Mouse (Mus musculus) gastrocnemius, postnatal 10 days (tissue): Measurements from ENCODE around the gene Tpst1. TPM values are rescaled to one million over a fixed set of nuclear protein-coding genes. Genes with fewer than 3 reads are reported as not detected.

ENCODE experiments used
- DNase-seq: peaks from one replicate; pipeline ENCODE4 v3.0.0; 2021; ENCODE audit warnings: mixed read lengths
- total RNA-seq, 2 experiments: library from RNA; stranded (reverse); gene quantifications; 2 replicates each; pipeline ENCODE4 v1.2.3; 2021

Tpst1 gene
- total RNA-seq, 2 experiments from 2014 or later = 26.8 to 30.9 TPM

DNA sequence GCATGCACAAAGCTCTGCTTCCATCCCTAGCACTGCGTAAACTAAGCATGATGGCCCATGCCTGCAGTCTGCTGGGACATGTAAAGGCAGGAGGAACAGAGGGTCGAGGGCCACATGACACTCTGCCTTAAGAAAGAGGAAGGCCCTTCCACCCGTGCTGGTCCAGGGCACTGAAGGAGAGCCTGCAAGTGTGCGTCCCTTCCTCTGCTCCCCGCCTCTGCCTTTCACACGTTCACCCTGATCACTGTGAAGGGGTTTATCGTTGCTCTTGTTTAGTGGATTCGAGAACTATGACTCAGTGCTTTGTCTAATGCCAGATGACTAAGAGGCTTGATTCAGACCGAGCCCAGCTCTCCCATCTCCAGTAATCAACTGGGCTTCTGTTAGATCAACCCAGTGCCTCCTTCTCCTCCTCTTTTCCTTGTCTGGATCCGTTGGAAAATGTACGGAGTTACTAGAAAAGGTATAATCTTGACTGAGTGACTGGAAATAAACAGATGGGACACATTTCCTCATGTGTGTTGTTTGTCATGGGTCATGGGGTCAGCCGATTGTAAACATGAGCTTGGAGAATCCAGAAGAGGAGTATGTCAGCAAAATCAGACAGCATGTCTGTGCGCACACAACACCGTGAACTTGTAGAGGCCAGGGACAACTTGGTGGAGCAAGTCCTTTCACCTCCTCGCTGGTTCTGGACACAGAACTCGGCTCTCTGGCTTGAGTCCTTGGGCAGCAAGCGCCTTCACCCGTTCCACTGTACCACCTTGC lies 16.7 kb downstream of the Tpst1 start:
- no peak for DNase-seq

DNA sequence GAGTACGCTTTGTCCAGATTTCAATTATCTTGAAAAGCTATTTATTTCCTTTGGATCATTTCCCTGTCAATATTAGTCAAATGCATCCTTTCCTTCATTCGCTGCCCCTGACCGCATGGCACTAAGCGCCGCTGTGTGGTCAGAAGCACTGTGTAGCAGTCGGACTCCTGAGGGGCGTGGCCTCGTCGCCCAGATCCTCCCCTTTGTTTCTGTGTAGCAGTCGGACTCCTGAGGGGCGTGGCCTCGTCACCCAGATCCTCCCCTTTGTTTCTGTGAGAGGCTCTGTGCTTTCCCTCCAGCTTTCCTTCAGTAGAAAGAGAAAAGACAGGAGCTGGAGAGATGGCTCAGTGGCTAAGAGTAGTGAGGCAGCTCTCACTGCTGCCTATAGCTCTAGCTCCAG lies 23.6 kb downstream of the Tpst1 start:
- no peak for DNase-seq

DNA sequence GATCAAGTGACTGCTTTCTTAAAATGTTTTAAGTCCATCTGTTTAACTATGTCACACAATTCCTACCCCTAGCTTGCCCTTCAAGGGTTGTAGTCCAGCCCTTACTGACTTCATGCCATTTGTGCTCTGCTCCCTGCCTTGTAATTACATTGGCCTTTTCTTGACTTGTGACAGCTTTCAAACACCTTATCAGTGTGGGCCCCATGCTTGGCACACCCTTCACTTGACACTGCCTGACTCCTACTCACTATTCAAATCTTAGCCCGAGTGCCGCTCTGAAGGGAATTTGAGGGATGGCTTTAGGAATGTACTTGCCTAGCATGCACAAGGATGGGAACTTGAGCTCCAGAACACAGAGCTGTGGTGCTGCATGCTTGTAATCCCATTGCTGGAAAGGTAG lies 24.7 kb downstream of the Tpst1 start:
- DNase-seq = no peak

DNA sequence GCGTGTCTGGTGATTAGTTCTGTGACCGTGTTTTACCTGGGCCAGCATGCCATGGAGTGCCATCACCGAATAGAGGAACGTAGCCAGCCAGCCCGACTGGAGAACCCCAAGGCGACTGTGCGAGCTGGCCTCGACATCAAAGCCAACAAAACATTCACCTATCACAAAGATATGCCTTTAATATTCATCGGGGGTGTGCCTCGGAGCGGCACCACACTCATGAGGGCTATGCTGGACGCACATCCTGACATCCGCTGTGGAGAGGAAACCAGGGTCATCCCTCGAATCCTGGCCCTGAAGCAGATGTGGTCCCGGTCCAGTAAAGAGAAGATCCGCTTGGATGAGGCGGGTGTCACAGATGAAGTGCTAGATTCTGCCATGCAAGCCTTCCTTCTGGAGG lies 28.6 kb downstream of the Tpst1 start:
- no peak for DNase-seq

DNA sequence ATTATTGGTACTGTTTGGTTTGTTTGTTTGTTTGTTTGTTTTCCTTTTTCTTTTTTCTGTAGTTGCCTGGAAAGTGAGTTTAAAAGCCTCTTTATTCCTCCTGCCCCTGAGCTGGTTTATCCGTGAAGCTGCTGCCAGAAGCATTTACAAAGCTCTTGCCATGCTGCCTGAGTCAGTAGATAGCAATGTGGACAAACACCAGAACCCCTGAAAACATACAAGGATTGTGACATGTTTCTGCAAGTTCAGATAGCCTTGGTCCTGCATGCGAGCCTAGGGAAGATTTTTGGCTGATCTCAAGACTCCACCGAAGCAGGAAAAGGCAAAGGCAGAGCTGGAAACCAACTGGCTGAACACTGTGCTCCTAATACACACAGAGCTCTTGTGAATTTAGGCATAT lies 36.2 kb downstream of the Tpst1 start:
- DNase-seq = no peak

DNA sequence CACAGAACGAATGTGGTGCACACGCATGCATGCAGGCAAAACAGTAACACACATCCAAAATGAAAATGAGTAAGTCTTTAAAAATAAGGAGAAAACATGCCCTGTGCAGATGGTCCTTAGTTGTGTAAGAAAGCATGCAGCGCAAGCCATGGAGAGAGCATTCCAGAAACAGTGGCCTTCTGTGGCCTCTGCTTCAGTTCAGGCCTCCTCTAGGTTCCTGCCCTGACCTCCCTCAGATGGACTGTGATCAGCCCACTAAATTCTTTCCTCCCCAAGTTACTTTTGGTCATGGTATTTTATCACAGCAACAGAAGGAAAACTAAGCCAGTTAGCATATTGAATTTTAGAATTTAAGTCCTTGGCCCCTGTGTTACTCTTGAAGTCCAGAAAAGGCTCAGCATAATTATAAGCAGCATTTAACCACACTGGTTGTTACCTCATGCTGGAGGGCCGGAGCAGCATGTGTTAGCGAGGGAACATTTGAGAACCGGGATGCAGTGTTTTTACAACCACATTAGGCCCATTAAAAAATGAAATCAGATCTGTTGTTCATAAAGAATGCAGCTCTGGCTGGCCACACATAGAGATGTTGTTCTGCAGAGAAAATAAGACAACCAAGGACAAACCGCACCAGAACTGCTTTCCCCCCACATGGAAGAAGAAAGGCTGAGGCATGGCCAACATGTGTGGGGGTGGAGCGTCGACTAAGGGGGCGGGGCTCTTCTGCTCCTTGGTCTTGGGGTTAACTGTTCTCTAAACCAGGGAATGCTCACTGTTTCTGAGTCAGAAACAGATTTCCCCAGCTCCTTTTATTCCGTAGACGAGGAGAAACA lies 37.7 kb downstream of the Tpst1 start:
- no peak for DNase-seq

DNA sequence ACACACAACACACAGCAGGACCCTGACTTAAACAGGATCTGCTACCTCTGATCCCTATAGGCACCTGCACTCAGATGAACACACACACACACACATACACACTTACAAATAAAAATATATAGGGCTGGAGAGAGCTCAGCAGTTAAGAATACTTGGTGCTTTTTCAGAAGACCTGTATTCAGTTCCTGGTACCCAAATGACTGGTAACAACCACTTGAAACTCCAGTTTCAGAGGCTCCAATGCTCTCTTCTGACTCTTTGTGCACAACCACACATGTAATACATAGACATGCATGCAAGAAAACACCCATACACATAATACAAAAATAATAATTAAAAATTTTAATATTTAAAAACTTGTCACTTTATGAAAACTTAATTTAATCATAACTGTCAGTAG lies 39.5 kb downstream of the Tpst1 start:
- no peak for DNase-seq

DNA sequence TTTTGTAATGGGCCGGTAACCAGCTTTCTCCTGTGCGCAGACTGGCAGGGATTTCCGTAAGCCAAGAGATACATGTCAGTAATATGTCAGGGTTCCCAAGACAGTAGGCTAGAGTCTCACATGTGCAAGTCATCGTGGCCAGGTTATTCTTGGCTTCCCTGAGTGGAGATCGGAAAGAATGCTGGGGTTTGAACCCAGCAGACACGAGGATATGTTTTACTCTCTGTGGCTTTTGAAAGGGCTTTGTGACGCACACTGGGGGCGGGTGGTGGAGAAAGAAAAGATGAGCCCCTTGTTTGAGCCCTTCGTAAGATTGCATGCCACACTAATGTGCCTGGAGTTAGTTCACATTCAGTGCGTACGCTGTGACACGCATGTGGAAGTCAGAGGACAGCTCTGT lies 43.0 kb downstream of the Tpst1 start:
- DNase-seq = no peak

DNA sequence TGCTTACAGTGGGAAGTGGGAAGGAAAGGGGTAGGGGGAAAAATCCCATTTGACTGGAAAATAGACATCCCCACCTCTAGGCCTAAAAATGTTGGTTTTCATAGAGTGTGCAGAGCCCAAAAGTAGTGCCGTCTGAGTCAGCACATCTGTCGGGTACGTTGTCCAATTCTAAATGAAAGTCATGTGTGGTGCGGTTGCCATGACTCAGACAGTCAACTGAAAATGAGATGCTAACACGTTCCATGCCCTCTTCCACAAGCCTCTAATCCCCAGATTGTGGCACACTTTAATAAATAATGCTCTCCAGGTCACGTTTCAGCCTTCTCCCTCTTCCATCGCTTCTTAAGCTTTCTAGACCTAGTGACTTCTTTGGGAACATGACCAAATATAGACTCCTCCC lies 43.7 kb downstream of the Tpst1 start:
- no peak for DNase-seq

DNA sequence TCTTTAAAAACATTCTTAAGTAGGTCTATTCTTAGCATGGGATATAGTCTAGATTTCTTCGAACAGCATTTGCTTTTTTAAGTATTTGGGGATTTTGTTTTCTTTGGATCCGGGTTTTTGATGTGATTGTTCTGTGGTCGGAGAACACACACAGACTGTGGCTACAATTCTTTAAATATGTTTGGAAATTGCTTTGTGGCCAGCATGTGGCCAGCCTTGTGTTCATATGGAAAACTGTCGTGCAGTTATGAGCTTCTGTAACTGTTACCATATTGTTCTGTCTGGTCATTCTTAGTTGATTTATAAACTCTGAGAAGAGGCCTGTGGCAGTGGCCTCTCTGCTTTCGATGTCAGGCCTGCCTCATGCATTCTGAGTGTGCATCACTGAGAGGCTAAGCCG lies 44.8 kb downstream of the Tpst1 start:
- DNase-seq = no peak

DNA sequence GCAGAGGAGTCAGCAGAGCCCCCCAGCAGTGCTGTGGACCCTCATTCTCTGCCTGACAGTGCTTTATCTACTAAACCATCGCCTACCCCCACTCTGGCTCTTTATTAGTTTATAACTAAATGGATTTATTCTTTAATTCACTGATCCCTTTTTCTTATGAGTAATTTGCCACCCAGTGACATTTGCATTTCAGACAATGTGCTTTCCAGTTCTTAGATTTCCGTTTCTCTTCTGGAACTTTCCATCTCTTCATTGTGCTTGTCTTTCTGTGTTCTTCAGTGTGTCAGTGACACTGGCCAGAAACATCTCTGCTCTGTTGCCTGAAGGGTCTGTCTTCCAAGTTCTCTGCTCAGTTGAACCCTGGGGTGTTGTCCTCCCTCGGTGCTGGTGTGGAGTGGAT lies 46.1 kb downstream of the Tpst1 start:
- no peak for DNase-seq

DNA sequence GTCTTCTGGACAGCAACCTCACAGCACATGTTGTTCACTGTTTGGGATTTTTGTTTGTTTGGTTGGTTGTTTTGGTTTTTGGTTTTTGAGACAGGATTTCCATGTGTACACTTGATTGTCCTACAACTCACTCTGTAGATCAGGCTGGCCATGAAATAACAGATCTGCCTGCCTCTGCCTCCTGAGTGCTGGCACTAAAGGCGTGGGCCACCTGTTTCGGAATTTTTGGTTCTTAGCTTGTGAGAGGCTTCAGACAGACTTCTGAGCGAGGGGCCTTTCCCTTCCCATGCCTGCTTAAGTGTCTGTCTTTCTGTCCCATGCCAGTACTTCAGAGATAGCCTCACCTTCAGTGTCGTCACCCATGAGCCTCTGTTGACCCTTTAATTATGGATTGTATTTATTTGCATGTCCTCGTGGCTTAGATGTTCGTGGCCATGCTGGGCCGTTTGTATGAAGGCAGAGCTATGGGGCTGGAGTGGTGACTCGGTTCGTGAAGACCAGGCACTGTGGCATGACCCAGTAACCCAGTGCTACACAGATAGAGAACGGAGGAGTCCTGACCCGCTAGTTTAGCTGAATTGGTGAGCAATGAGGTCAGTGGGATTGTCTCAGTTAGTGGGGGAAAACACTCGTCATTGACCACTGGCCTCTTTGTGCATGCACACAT lies 47.1 kb downstream of the Tpst1 start:
- no peak for DNase-seq

DNA sequence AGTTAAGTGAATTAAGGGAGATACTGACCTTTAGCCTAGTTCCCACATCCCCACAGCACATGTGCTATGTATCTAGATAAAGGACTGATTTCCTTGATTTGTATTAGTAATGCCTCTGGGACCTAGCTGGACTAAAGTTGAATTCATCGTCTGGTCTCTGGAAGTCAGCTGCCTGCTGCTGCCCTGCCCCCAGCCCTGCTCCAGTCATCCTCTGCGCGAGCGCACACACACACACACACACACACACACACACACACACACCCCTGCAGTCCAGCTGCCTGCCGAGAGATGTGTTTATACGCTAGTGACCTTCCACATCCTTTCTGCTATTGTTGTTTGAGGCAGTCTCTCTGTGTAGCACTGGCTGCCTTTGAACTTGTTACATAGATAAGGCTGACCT lies 47.8 kb downstream of the Tpst1 start:
- peak; percentile 47 for DNase-seq

DNA sequence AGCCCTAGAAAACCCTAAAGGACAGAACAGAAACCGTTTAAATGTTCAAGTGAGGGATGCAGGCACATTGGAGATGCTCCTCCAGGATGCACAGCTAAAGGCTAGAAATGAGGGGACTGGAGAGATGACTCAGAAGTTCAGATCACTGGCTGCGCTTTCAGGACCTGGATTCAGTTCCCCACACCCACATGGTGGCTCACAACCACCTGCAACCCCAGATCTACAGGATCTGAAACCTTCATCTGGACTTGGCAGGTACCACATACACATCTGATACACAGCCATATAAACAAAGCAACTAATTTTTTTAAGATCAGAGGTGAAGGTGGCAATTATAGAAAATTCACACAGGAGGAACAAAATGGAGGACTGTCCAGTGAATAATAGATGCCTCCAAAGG lies 49.2 kb downstream of the Tpst1 start:
- no peak for DNase-seq

DNA sequence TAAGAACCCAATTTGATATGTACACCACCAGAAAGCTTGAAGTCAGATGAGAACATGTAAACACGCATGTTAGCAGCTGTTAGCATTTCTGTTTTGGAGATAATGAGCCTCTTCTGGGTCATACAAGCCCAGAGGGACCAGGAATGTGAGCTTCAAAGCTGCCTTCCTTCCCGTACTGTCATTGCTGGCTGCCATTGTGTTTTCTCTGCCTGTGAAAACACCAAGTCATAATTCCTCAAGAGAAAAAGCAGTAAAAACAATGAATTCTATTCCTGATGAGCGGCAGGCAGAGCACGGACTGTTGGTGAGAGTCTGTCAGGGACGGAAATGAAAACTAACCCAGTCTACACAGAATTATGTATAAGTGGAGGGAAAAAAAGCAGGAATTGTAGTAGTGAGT lies 51.1 kb downstream of the Tpst1 start:
- DNase-seq = no peak

DNA sequence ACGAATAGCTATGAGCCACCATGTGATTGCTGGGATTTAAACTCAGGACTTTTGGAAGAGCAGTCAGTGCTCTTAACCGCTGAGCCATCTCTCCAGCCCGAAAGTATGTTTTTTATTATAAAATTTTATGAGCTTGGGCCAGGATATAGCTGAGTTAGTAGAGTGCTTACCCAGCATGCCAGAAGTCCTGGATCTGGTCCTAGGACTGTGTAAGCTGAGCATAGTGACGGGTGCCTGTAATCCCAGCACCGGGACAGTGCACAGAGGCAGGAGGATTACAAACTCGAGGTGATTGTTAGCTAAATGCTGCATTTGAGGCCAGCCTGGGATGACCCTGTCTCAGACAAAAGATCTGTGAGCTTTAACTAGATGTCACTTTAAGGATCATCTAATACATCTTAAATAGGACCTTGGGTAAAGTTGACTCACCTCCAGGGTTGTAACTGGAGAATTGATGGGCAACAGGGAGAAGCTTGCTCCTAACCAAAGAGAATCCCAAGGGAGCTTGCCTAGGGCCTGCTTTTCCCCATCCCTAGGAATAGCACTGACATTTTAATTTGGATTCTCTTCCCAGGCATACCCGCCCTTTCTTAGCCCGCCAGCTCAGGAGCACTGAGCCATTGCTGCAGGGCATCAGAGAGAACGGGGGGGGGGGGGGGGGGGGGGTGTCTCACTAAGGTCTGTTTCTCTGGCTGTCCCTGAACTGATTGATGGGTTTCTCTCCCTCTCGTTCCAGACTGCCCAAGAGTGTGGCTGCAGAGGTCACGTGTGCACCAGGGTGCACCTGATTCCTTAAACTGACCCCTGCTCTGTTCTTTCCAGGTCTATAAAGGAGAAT lies 55.8 kb downstream of the Tpst1 start:
- DNase-seq = no peak

DNA sequence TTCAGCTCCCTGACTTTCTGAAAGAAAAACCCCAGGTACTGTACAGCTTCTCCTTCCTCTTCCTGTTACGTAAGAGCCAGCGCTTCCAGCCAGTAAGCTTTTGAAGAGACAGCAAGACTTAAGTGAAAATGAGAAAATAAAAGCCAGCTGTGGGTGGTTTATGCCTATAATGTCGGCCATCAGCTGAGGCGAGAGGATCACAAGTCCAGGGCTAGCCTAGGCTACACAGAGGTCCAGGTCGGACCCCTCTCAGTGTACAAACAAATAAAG lies 56.3 kb downstream of the Tpst1 start:
- DNase-seq = no peak

DNA sequence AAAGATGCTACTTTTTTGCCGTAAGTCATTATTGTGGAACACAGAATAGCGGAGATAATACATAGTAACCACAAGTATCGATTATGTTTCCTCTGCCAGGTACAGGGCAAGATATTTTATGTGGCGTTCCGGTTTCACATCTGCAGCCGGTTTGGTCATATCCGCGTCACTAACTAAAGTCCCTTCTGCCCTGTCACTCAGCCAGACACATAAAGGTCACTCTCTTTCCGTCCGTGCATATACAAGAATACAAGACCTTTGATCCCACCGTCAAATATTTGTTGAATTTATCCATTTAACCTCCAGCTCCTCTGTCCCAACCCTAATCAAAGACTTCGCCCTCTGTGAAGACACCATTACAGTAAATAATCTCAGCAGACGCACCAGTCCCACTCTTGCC lies 63.5 kb downstream of the Tpst1 start:
- no peak for DNase-seq

DNA sequence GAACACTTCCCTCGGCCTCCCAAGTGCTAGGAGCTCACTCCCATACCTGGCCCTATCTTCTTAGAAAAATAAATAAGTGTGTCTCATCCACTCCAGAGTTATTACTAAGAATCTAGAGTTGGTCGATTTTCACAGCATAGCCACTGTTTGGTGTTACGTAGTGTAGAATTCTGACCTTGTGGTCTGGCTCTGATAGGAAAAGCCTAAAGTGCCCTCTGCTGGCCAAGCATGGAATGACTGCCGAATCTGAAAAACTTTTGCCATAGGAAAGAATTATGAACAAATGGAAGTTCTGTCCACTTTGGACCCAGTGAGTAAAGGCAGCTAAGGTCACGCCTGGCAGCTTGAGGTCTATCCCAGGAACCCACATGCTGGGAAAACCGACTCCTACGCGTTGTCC lies 66.3 kb downstream of the Tpst1 start:
- peak; percentile 85 for DNase-seq

DNA sequence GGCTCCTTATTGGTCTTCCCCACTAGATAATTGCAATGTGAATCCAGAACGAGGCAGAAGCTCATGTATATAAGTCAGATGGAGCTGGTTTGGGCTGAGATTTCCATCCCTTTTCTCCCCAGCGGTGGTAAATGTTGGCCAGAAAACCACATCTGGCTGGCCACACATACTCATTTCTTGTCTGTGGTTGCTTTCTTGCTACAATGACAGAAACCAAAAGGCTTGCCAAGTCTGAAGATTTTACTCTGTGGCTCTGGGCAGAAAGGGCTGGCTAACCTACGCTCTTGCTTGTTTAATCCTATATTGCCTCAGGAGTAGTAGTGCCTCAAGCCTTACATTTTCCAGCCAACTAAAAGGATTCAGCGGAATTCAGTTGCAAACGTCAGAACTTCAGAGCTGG lies 68.0 kb downstream of the Tpst1 start:
- DNase-seq = no peak

DNA sequence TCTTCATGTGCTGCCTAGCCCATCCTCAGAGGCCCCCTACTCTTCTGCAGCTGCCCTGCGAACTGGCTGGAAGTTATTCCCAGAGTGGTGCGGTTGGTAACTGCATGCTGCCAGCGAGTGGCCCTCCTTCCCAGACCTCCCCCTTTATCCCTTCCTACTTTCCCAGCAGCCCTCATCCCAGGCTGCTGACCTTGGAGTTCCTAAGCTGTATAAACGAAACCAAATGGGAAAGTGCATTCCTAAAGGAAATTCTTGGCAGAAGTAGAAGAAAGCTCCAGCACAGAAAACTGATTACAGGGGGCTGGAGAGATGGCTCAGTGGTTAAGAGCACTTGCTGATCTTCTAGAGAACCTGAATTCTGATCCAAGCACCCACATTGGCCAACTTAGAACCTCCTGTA lies 68.9 kb downstream of the Tpst1 start:
- DNase-seq = no peak

DNA sequence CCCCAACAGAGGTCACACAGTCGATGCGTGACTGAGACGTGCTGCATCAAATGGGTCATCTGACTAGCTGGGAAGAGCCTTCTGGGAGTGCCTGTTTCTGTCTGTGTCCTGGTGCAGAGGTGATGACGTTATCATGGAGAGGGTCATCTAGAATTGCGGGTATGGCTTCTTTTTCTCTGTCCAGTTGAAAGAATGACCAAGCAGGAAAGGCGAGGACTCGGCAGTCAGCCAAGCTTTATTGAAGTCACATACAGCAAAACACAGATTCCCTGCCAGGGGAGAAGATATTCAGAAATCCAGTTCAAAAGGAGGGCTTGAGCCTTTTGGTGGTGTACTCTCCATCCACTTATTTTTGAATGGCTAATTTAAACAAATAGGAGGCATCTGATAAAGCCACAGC lies 70.0 kb downstream of the Tpst1 start:
- no peak for DNase-seq

DNA sequence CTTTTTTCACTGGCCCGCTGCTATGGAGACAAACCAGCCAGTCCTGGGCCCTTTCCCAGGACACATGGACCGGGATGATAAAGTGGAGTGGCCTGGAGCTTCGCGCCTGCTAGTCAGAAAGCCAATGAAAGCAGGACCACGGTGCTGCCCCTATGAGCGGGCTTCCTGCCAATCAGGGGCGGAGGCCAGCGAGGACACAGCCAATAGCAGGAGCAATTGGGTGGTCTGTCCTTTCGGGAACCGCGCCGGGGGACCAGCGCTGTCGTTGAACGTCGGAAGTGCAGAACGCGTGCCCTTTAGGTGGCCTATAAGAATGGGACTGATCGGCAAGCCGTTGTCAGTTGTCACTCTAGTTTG lies 70.8 kb downstream of the Tpst1 start:
- peak; percentile 72 for DNase-seq
